Mouse (Mus musculus): ENCODE data around the gene Fcrla.

DNA sequence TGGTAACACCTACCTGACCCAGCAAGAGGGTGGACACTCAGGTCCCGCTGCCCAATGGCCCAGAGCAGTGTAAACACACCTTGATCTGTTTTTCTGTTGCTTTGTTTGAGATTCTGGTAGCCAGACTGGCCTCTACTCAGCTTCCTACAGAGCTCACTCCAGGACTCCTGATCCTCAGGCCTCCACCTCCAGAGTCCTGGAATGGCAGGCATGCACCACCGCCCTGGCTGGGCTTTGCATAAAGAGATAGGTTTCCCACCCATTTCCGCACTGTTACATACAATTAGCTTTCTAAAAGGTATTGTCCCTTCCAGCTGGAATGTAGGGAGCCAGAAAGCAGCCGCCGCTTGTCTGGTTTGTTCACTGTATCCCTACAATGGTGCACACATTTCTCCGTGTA lies 56.0 kb downstream of the Fcrla start:
- TF ChIP-seq CTCF (IDR thresholded peaks at IDR 0.05; ENCODE audit: control insufficient read depth, insufficient read depth, insufficient read length) (no peak), MYOG (IDR thresholded peaks at IDR 0.05; ENCODE audit: control insufficient read depth, extremely low read depth, insufficient read length) (no peak), CEBPB (IDR thresholded peaks at IDR 0.05; ENCODE audit: low read depth) (no peak), MAX (IDR thresholded peaks at IDR 0.05) (no peak), USF1 (IDR thresholded peaks at IDR 0.05; ENCODE audit: low read depth) (no peak)
